Mouse (Mus musculus) myocyte (in vitro differentiated cells): ENCODE measurements at regions not wholly inside any gene's neighbourhood (a gene's known extent, or its start where the extent isn't known, plus 50 kb on each side); places are given as distances from the start of the nearest gene placed in this dataset.

Experiments
- H3K27me3 ChIP-seq: one replicate; pipeline ENCODE4 v1.6.1; 2011; ENCODE audit not compliant: control insufficient read depth, insufficient read depth, insufficient read length
- H3K36me3 ChIP-seq: one replicate; pipeline ENCODE4 v1.6.1; 2011; ENCODE audit not compliant: control insufficient read depth, insufficient read depth
- H3K4me2 ChIP-seq: one replicate; pipeline ENCODE4 v1.6.1; 2011; ENCODE audit warnings: low read depth, control low read depth
- H3K4me3 ChIP-seq: one replicate; pipeline ENCODE4 v1.5.1; 2011; ENCODE audit warnings: mild to moderate bottlenecking, control low read depth, moderate library complexity
- H3K79me2 ChIP-seq: one replicate; pipeline ENCODE4 v1.6.1; 2011; ENCODE audit not compliant: control insufficient read depth, insufficient read depth
- H3ac ChIP-seq: one replicate; pipeline ENCODE4 v1.6.1; 2011; ENCODE audit not compliant: control insufficient read depth, insufficient read length
- CEBPB ChIP-seq: IDR thresholded peaks from 2 replicates; pipeline ENCODE4 v1.6.1; 2011; ENCODE audit warnings: mild to moderate bottlenecking, moderate library complexity; ENCODE audit not compliant: poor library complexity, insufficient read depth, severe bottlenecking
- E2F4 ChIP-seq: IDR thresholded peaks from one replicate; pipeline ENCODE4 v1.6.1; 2011; ENCODE audit warnings: mild to moderate bottlenecking, control low read depth, moderate library complexity; ENCODE audit not compliant: insufficient read depth
- MAX ChIP-seq: IDR thresholded peaks from one replicate; pipeline ENCODE4 v1.6.1; 2011; ENCODE audit warnings: low read depth, mild to moderate bottlenecking, control low read depth
- MYOD1 ChIP-seq, 3 experiments: IDR thresholded peaks; one replicate each; pipeline ENCODE4 v1.6.1; 2011; ENCODE audit warnings: control low read depth in 2 of 3, low read depth in 2 of 3, mild to moderate bottlenecking in 2 of 3, moderate library complexity in 1 of 3; ENCODE audit not compliant: insufficient read length in 2 of 3, control insufficient read depth in 1 of 3
- MYOG ChIP-seq, 3 experiments: IDR thresholded peaks; one replicate each; pipeline ENCODE4 v1.6.1; 2011; ENCODE audit warnings: control low read depth in 2 of 3, low read depth in 2 of 3, mild to moderate bottlenecking in 2 of 3; ENCODE audit not compliant: insufficient read length in 2 of 3, control insufficient read depth in 1 of 3, insufficient read depth in 1 of 3
- POLR2A ChIP-seq: IDR thresholded peaks from one replicate; pipeline ENCODE4 v1.6.1; 2011; ENCODE audit warnings: low read depth, mild to moderate bottlenecking, control low read depth, moderate library complexity; ENCODE audit not compliant: insufficient read length
- POLR2AphosphoS2 ChIP-seq: IDR thresholded peaks from one replicate; pipeline ENCODE4 v1.6.1; 2011; ENCODE audit warnings: low read depth, control low read depth; ENCODE audit not compliant: insufficient read length
- REST ChIP-seq: IDR thresholded peaks from one replicate; pipeline ENCODE4 v1.6.1; 2011; ENCODE audit warnings: mild to moderate bottlenecking, control low read depth, moderate library complexity; ENCODE audit not compliant: insufficient read depth, insufficient read length
- SRF ChIP-seq: IDR thresholded peaks from one replicate; pipeline ENCODE4 v1.6.1; 2011; ENCODE audit warnings: low read depth; ENCODE audit not compliant: control insufficient read depth, insufficient read length
- TCF12 ChIP-seq: IDR thresholded peaks from one replicate; pipeline ENCODE4 v1.6.1; 2011; ENCODE audit warnings: mild to moderate bottlenecking, control low read depth; ENCODE audit not compliant: poor library complexity, insufficient read depth, severe bottlenecking
- TCF3 ChIP-seq: IDR thresholded peaks from one replicate; pipeline ENCODE4 v1.6.1; 2011; ENCODE audit warnings: low read depth, control low read depth; ENCODE audit not compliant: insufficient read length
- USF1 ChIP-seq: IDR thresholded peaks from one replicate; pipeline ENCODE4 v1.6.1; 2011; ENCODE audit warnings: low read depth, mild to moderate bottlenecking, control low read depth, moderate library complexity

GRCm38 (mm10) chr1:73547877-73548276 is 532.2 kb upstream of the Tnp1 start:
- Histone ChIP-seq H3K79me2 (no peaks in the 10 kb centered on the region), H3K27me3 (no peaks in the 10 kb centered on the region), H3K36me3 (no peaks in the 10 kb centered on the region), H3ac (no peak overlapping the region), H3K4me2 (no peak overlapping the region), H3K4me3 (no peak overlapping the region)
- TF ChIP-seq MYOG (IDR thresholded peaks at IDR 0.05; ENCODE audit: control insufficient read depth in 1 of 3, insufficient read depth in 1 of 3, insufficient read length in 2 of 3, low read depth in 2 of 3) (no peak), CEBPB (no peak), POLR2A (no peak), USF1 (no peak), E2F4 (no peak), TCF3 (no peak), REST (no peak), MAX (no peak), POLR2AphosphoS2 (no peak), MYOD1 (IDR thresholded peaks at IDR 0.05; ENCODE audit: control insufficient read depth in 1 of 3, insufficient read length in 2 of 3, low read depth in 2 of 3) (no peak), TCF12 (no peak), SRF (no peak)

- H3K4me2 ChIP-seq = no peak overlapping the region
- no peak overlapping the region for H3K4me3 ChIP-seq
- TF ChIP-seq E2F4 (no peak), MAX (no peak), USF1 (no peak), SRF (no peak), TCF12 (no peak)
- no peak overlapping the region for H3ac ChIP-seq
- H3K36me3 ChIP-seq = no peaks in the 10 kb centered on the region
- peaks cover 12% of the 10 kb centered on the region for H3K27me3 ChIP-seq
- no peaks in the 10 kb centered on the region for H3K79me2 ChIP-seq
Observed at GRCm38 (mm10) chr1:73545401-73545800, 529.7 kb upstream of the Tnp1 start.

GRCm38 (mm10) chr1:73541371-73541770 is 525.7 kb upstream of the Tnp1 start:
- Histone ChIP-seq H3K79me2 (no peaks in the 10 kb centered on the region), H3K4me2 (no peak overlapping the region), H3K27me3 (peaks cover 12% of the 10 kb centered on the region), H3K36me3 (no peaks in the 10 kb centered on the region), H3ac (no peak overlapping the region), H3K4me3 (no peak overlapping the region)
- no peak for TF ChIP-seq USF1
- TF ChIP-seq CEBPB = no peak
- TF ChIP-seq REST = no peak

GRCm38 (mm10) chr1:73538420-73538871 is 522.7 kb upstream of the Tnp1 start:
- Histone ChIP-seq H3K36me3 (no peaks in the 10 kb centered on the region), H3ac (no peak overlapping the region), H3K27me3 (peaks cover 12% of the 10 kb centered on the region), H3K79me2 (no peaks in the 10 kb centered on the region), H3K4me3 (no peak overlapping the region), H3K4me2 (no peak overlapping the region)
- TF ChIP-seq REST (no peak), E2F4 (no peak), POLR2AphosphoS2 (no peak), MAX (no peak), POLR2A (no peak), USF1 (no peak)

GRCm38 (mm10) chr1:73535726-73536265 is 520.1 kb upstream of the Tnp1 start:
- Histone ChIP-seq H3K4me3 (no peak overlapping the region), H3ac (no peak overlapping the region), H3K79me2 (no peaks in the 10 kb centered on the region), H3K36me3 (no peaks in the 10 kb centered on the region), H3K4me2 (no peak overlapping the region), H3K27me3 (peaks cover 2% of the 10 kb centered on the region)
- no peak for TF ChIP-seq TCF3
- TF ChIP-seq SRF = no peak
- TF ChIP-seq POLR2AphosphoS2 = no peak
- TF ChIP-seq MYOG (IDR thresholded peaks at IDR 0.05; ENCODE audit: control insufficient read depth in 1 of 3, insufficient read depth in 1 of 3, insufficient read length in 2 of 3, low read depth in 2 of 3) = no peak
- no peak for TF ChIP-seq MYOD1 (IDR thresholded peaks at IDR 0.05; ENCODE audit: control insufficient read depth in 1 of 3, insufficient read length in 2 of 3, low read depth in 2 of 3)
- TF ChIP-seq POLR2A = no peak
- TF ChIP-seq MAX = no peak
- TF ChIP-seq TCF12 = no peak
- TF ChIP-seq E2F4 = no peak
- no peak for TF ChIP-seq CEBPB
- no peak for TF ChIP-seq USF1
- TF ChIP-seq REST = no peak
